Mouse (Mus musculus) liver, embryonic 14.5 days (tissue): ENCODE data around the gene Zdhhc13.

ENCODE experiments used
- CTCF ChIP-seq: IDR thresholded peaks from 2 replicates; pipeline ENCODE4 v1.5.1; 2016; ENCODE audit warnings: antibody characterized with exemption, low read depth, control low read depth
- EP300 ChIP-seq: IDR thresholded peaks from 2 replicates; pipeline ENCODE4 v1.6.1; 2016; ENCODE audit warnings: antibody characterized with exemption, low read depth

GRCm38 (mm10) chr7:48847820-48848650 lies 59.2 kb downstream of the Zdhhc13 start, which contains the start of gene Csrp3:
- TF ChIP-seq EP300 (no peak), CTCF (no peak)
